Mouse (Mus musculus) C2C12 (cell line): ENCODE measurements around the gene Ascc2. TPM values are rescaled to one million over a fixed set of nuclear protein-coding genes. Genes with fewer than 3 reads are reported as not detected.

Experiments
- H3K27me3 ChIP-seq: one replicate; pipeline ENCODE4 v1.6.1; 2011; ENCODE audit not compliant: control insufficient read depth, insufficient read depth, insufficient read length
- H3K36me3 ChIP-seq: one replicate; pipeline ENCODE4 v1.6.1; 2011; ENCODE audit not compliant: control insufficient read depth, insufficient read depth
- H3K4me3 ChIP-seq: one replicate; pipeline ENCODE4 v1.5.1; 2011; ENCODE audit warnings: mild to moderate bottlenecking, control low read depth; ENCODE audit not compliant: poor library complexity, insufficient read depth, severe bottlenecking
- H3K79me2 ChIP-seq: one replicate; pipeline ENCODE4 v1.6.1; 2011; ENCODE audit not compliant: control insufficient read depth, insufficient read depth
- H3K79me3 ChIP-seq: one replicate; pipeline ENCODE4 v1.6.1; 2011; ENCODE audit warnings: low read depth, control low read depth
- H3ac ChIP-seq: one replicate; pipeline ENCODE3; 2011; ENCODE audit warnings: low read depth; ENCODE audit not compliant: control insufficient read depth, insufficient read length
- CEBPB ChIP-seq: IDR thresholded peaks from one replicate; pipeline ENCODE4 v1.6.1; 2011; ENCODE audit warnings: low read depth, mild to moderate bottlenecking, control low read depth, moderate library complexity
- CTCF ChIP-seq: IDR thresholded peaks from one replicate; pipeline ENCODE4 v1.5.1; 2011; ENCODE audit not compliant: control insufficient read depth, insufficient read depth, insufficient read length
- FOSL1 ChIP-seq: IDR thresholded peaks from one replicate; pipeline ENCODE4 v1.8.0; 2011; ENCODE audit warnings: mild to moderate bottlenecking, low read length; ENCODE audit not compliant: poor library complexity, insufficient read depth, severe bottlenecking
- MAX ChIP-seq: IDR thresholded peaks from one replicate; pipeline ENCODE4 v1.6.1; 2011; ENCODE audit warnings: mild to moderate bottlenecking, control low read depth
- MYOD1 ChIP-seq: IDR thresholded peaks from one replicate; pipeline ENCODE4 v1.6.1; 2011; ENCODE audit warnings: low read depth; ENCODE audit not compliant: control insufficient read depth, insufficient read length
- MYOG ChIP-seq: IDR thresholded peaks from one replicate; pipeline ENCODE4 v1.6.1; 2011; ENCODE audit not compliant: control insufficient read depth, insufficient read length; ENCODE audit errors: extremely low read depth
- USF1 ChIP-seq: IDR thresholded peaks from one replicate; pipeline ENCODE4 v1.6.1; 2011; ENCODE audit warnings: low read depth, mild to moderate bottlenecking, control low read depth, moderate library complexity
- long read RNA-seq, 2 experiments: library from polyadenylated mRNA; unstranded; transcript quantifications; one replicate each; pipeline ENCODE4 v2.0.0; 2019 to 2020
- polyA plus RNA-seq: library from polyadenylated mRNA; unstranded; fragments of >200 nt; fragmentation: generic; extraction: Trizol; gene quantifications from one replicate; pipeline ENCODE4 v1.2.1, GENCODE M21; 2012; ENCODE audit warnings: missing spikeins

Ascc2 gene
- 22.6 TPM for polyA plus RNA-seq
- long read RNA-seq, experiment 1, transcript Ascc2-201 (20 exons, 2,650 nt), result major isoform, 19 of 33 reads
- long read RNA-seq, experiment 1, partial matches to known transcripts, result 8 of 33 reads
- long read RNA-seq, experiment 1, other reads (novel, unspliced or antisense), result 6 of 33 reads
- long read RNA-seq, experiment 2, transcript Ascc2-201 (20 exons, 2,650 nt), result major isoform, 232 of 291 reads
- long read RNA-seq, experiment 2, partial matches to known transcripts, result 20 of 291 reads
- long read RNA-seq, experiment 2, other reads (novel, unspliced or antisense), result 39 of 291 reads

DNA sequence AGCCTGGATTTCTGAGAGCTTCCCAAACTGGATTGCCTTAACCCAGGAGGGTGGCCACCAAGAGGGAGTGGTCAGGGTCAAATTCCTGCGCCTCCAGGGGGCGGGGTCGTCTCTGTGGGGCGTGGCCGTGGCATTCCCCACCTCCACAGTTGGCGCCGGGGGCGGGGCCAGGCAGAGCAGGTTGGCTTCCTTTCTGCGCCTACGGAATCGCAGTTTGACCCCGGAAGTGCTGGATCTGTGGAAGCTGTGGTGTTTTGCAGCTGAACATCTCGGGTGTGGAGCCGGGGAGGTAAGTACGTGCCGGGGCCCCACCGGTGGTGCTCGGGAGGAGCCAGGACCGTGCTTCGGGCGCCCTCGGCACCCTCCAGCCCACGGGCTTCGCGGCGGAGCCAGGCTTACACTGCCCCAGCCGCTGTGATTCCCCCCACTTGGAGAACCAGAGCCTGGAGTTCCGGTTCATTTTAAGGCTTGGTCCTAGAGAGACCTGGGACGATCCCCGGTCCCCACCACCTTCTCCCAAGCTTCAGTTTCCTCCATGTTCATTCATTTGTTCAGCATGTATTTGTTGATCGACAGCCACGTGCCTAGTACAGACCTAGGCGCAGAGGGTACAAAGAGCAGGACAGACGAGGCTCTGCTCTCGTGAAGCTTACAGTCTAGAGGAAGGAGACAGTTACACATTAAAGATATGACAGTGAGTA, at the start of gene Ascc2:
TSS of gene Ascc2 (plus strand) at position 214 of the 701 bp plus-strand sequence.
- peak within 1 kb of the TSS; percentile 82 for H3K4me3 ChIP-seq
- H3K79me2 ChIP-seq, result peaks cover 45% of the 10 kb centered on the region
- H3K79me3 ChIP-seq, result peaks cover 23% of the 10 kb centered on the region
- TF ChIP-seq CTCF (no peak), MYOD1 (no peak), MAX (no peak)
- H3K36me3 ChIP-seq, result peaks cover 18% of the 10 kb centered on the region
- H3ac ChIP-seq, result peak within 1 kb of the TSS; percentile 99
- no peaks in the 10 kb centered on the region for H3K27me3 ChIP-seq

DNA sequence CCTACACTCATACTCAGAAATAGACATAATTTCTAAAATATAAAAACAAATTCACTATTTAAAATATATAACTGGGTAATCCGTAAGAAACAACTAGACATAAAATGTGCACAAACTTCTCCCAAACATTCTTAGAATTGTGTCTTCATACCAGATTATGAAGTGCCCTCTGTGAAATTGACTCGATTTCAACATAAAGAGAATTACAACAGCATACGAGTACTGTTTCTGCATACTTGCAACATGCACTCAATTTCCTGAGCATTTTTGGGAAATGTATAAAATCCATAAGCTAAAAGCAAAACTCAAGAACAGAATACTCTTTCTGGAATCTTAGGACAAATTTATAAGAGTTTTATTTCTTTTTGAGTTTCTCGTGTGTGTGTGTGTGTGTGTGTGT, 45.7 kb upstream of the Ascc2 start:
- TF ChIP-seq MYOD1, result no peak
- no peak for TF ChIP-seq FOSL1

DNA sequence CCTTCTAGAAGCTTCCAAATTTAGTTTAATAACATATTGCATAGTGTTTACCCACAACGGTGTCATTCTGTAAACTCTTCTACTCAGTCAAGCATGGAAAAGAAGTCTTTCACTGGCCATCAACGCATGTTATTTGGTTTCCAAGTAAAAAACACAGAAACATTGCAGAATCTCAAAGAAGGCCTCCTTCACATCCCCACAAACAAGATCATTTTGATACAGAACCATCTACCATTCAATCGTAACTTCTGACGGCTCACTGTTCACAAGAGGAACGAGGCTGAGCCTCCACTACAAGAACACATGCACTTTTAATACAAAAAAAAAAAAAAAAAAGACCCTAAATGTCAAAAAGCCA, 44.1 kb upstream of the Ascc2 start:
- H3K27me3 ChIP-seq, result no peaks in the 10 kb centered on the region
- TF ChIP-seq MYOG, result no peak
- TF ChIP-seq USF1, result no peak
- no peak for TF ChIP-seq CTCF
- TF ChIP-seq CEBPB, result no peak
- TF ChIP-seq MYOD1, result no peak
- TF ChIP-seq FOSL1, result no peak
- TF ChIP-seq MAX, result no peak
- peaks cover 49% of the 10 kb centered on the region for H3K79me3 ChIP-seq
- H3K4me3 ChIP-seq, result peak overlapping the region; percentile 85
- H3K79me2 ChIP-seq, result peaks cover 60% of the 10 kb centered on the region
- H3K36me3 ChIP-seq, result no peaks in the 10 kb centered on the region
- H3ac ChIP-seq, result no peak overlapping the region

More for the DNA sequence above, 45.7 kb upstream of the Ascc2 start:
- Histone ChIP-seq H3K36me3 (peaks cover 4% of the 10 kb centered on the region), H3K27me3 (no peaks in the 10 kb centered on the region), H3ac (no peak overlapping the region), H3K4me3 (no peak overlapping the region), H3K79me3 (peaks cover 57% of the 10 kb centered on the region), H3K79me2 (peaks cover 77% of the 10 kb centered on the region)

DNA sequence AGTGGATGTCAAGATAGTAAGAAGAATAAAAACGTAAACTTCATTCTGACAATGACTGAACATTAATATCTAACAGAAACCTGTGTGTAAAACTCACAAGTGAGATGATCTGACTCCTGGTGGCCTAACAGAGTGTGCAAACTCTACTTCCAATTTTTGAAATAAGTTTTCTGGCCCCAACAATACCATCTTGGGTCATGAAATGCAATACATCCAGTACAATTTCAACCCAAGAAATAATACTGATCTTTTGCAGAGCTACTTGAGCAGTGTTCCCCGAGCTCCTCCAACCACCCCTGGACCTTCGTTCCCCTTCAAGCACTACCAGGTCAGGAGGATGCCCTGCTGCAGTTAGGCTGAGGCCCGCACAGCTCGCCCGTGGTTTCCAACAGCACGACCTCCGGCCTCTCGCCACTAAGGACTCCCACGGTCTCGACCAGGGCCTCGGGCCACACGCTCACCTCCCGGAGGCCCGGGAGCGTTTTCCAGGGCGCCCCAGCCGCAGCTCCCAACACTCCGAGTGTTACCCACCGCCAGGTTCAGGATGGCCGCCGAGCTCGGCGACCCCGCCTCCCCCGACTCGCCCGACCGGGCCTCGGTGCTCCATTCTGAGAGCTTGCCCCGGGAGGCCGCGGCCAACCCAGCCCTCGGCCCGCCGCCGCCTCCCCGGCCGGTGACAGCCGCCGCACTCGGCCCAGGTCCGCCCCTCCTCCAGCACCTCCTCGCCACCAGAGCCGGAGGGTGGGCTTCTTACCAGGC, 43.5 kb upstream of the Ascc2 start:
- Histone ChIP-seq H3ac (peak overlapping the region; percentile 98), H3K79me2 (peaks cover 54% of the 10 kb centered on the region), H3K79me3 (peaks cover 47% of the 10 kb centered on the region), H3K36me3 (no peaks in the 10 kb centered on the region), H3K27me3 (no peaks in the 10 kb centered on the region), H3K4me3 (peak overlapping the region; percentile 85)
- TF ChIP-seq FOSL1 (no peak), MYOG (no peak), USF1 (no peak), CTCF (no peak), CEBPB (no peak), MYOD1 (no peak), MAX (no peak)

DNA sequence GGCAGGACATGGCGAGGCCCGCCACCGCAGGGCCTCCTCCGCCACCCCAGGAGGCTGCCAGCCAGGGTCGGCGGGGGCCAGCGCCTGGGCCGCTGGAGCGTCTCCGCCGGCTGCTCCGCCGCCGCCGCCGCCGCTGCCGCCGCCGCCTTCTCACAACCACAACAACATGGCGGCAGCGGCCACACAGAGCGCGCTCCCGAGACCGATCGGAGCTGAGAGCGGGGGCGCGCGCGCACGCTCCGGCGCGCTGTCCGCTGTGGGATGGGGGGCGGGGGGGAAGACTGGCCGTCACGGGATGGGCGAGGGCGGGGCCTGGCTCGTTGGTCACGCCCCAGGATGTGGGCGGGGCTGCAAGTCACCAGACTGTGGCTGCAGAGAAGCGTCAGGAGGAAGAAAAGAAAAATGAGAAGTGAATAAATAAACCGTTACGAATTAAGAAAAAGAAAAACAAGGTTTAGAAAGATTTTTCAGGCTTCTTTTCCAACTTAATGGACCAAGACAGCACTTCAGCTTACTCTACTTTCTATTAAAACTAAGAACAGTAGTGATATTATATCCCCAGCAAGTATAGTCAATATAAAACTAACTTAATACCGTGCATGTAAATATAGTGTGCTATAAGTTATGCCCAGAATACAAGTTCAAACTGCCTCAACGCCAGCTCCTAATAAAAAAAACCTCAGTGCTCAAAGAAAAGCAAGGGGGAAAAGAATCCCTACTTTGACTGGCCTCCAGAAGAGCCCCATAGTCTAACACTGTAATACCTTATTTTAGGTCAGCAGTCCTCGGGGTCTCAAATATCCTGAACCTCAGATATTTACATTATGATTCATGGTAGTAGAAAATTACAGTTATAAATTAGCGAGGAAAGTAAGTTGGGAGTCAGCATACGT, 42.7 kb upstream of the Ascc2 start, which contains the start of gene Mtmr3:
TSS of gene Mtmr3 (minus strand) at position 256 of the 893 bp plus-strand sequence.
- H3K79me2 ChIP-seq, result peaks cover 46% of the 10 kb centered on the region
- H3K4me3 ChIP-seq, result peak within 1 kb of the TSS; percentile 85
- peaks cover 40% of the 10 kb centered on the region for H3K79me3 ChIP-seq
- peak within 1 kb of the TSS; percentile 98 for H3ac ChIP-seq
- H3K36me3 ChIP-seq, result no peaks in the 10 kb centered on the region
- TF ChIP-seq MYOD1 (no peak), FOSL1 (no peak), USF1 (no peak), MYOG (no peak), CEBPB (no peak), CTCF (no peak), MAX (no peak)
- H3K27me3 ChIP-seq, result no peaks in the 10 kb centered on the region
